Mouse (Mus musculus) heart, postnatal 10 days (tissue): ENCODE results near the gene Iqsec1. TPM values are rescaled to one million over a fixed set of nuclear protein-coding genes. Genes with fewer than 3 reads are reported as not detected.

ENCODE experiments used
- DNase-seq, 2 experiments: peaks; one replicate each; pipeline ENCODE4 v3.0.0; 2021
- intact Hi-C: fragments of 180-260 bp; cut with DNase I; formaldehyde crosslinking; loops from one replicate; pipeline ENCODE4 v1.15.1; 2025
- total RNA-seq, 2 experiments: library from RNA; stranded (reverse); gene quantifications; 2 replicates each; pipeline ENCODE4 v1.2.3; 2021

Iqsec1 gene
- total RNA-seq, 2 experiments from 2014 or later: 127 to 142 TPM

GRCm38 (mm10) chr6:90789520-90789919 is 199.0 kb downstream of the Iqsec1 start:
- intact Hi-C loops: no loop called here
- no peak for DNase-seq

- intact Hi-C loops: no loop called here
- no peak for DNase-seq
Observed at GRCm38 (mm10) chr6:90787587-90787986, 200.9 kb downstream of the Iqsec1 start.

GRCm38 (mm10) chr6:90787036-90787435 is 201.4 kb downstream of the Iqsec1 start:
- intact Hi-C loops: no loop called here
- DNase-seq: no peak

DNA sequence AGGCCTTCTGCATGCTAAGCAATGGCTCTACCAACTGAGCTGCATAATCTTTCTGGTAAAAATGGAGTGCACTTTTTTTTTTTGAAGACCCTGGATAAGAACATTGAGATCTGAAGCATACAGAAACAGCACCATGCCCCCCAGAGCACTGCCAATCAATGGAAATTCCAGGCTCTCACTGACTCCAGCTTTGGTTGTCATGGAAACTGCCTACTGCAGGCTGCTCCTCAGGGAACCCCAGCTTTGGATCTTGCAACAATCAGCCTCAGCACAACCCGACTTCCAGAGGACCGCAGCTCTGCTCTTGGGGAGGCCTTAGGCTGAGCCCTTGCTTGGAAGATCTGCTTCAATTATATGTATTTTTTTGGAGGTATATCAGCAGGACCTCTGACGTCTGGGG is 201.9 kb downstream of the Iqsec1 start:
- no peak for DNase-seq
- intact Hi-C loops: no loop called here

- no peak for DNase-seq
- intact Hi-C loops: no loop called here
Observed at GRCm38 (mm10) chr6:90783945-90784344, 204.5 kb downstream of the Iqsec1 start.

DNA sequence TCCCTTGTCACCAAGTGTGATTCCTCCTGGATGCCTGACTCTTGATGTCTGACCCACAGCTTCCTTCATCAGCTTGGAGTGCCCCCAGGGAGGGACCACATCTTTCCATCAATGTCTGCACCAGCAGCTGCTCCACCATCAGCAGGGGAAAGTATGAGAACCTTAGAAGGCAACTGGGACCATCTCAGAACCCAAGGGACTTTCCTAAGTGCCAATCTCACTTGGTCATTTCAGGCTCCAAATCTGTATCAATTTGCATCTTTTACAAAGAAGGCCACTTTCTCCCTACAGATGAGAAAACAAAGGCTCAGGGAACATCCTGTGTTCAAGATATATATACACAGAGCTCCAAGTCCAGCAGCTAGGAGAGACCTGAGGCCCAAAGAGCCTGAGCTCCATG is 205.3 kb downstream of the Iqsec1 start:
- no peak for DNase-seq
- intact Hi-C loops: no loop called here

GRCm38 (mm10) chr6:90781921-90782770 is 206.3 kb downstream of the Iqsec1 start:
- DNase-seq: peak; percentile 55 to 63
- intact Hi-C loops: no loop called here

DNA sequence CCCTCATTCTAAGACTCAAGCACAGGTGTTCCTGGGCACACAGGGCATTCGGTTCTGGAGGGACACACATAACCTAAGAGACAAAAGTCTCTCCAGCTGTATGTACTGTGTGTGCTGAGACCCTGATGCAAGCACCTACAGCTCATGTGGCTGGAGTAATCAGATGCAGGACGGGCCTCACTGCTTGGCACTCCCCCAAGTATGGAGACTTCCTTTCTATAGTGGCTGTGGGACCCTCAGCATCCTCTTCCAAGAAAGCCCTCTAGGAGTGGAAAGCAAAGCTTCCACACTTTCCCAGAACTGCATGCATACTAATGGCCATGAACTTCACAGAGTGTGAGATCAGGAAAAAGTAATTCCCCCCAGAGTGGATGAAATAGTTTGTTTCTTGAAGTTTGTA is 208.0 kb downstream of the Iqsec1 start:
- no peak for DNase-seq
- intact Hi-C loops: no loop called here

DNA sequence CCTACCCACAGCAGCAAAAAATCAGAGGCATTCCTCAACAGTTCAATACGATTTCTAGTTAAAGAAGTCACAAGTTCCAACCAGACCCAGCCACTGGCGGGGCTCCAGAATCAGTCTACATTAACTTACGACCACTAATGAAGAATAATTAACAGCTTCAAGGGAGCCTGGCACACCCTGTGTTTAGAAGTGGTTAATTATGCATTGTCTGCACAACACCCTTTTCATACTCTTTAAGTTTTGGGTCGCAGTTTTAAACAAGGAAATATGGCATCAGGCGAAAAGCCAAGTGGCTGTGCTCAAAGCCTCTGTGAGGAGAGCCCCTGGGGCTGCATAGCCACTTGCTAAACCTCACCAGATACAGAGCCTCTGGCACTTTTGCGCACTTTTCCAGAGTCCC is 209.6 kb downstream of the Iqsec1 start:
- no peak for DNase-seq
- intact Hi-C loops: no loop called here

DNA sequence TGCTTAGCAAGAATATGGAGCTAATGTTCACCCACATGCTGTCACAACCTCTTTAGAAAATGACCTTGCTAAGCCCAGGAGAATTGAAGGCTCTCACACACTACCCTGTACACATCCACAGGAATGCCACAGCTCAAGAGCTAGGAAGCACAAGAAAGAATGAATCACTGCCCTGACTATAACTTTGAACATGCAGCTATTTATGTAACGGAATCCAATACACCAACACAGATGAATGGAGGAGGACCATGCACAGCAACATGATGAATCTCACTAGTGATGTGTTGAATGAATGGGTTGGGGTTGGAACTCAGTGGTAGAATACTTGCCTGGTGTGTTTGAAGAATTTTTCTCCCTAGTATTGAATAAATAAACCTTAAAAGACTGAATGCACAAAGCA is 211.2 kb downstream of the Iqsec1 start:
- intact Hi-C loops: no loop called here
- no peak for DNase-seq

- intact Hi-C loops: no loop called here
- DNase-seq: no peak
Observed at GRCm38 (mm10) chr6:90775606-90776005, 212.9 kb downstream of the Iqsec1 start.

- intact Hi-C loops: no loop called here
- DNase-seq: peak; percentile 46 to 55
Observed at GRCm38 (mm10) chr6:90773811-90774233, 214.7 kb downstream of the Iqsec1 start.

- no peak for DNase-seq
- intact Hi-C loops: no loop called here
Observed at GRCm38 (mm10) chr6:90772120-90772519, 216.4 kb downstream of the Iqsec1 start.

DNA sequence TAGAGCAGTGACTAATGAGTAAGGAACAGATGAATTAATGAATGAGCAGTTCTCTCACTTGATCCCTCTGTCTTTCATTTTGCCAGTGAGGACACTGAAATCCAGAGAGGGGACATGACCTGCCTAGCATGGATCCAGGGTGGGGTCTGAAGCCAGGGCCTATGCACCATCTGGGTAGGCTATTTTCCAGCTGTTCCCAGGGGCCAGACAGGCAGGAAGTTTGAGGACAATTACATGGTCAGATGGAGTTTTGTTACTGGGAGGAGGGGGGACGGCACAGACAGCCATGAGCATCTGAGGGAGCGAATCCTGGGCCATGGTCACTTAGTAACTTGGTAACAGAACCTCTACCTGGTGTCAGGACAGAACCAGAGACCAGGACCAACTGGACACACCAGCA is 220.0 kb downstream of the Iqsec1 start:
- intact Hi-C loops: no loop called here
- peak in 1 of 2 experiments; percentile 39 for DNase-seq

GRCm38 (mm10) chr6:90767874-90768273 is 220.6 kb downstream of the Iqsec1 start:
- DNase-seq: no peak
- intact Hi-C loops: no loop called here

DNA sequence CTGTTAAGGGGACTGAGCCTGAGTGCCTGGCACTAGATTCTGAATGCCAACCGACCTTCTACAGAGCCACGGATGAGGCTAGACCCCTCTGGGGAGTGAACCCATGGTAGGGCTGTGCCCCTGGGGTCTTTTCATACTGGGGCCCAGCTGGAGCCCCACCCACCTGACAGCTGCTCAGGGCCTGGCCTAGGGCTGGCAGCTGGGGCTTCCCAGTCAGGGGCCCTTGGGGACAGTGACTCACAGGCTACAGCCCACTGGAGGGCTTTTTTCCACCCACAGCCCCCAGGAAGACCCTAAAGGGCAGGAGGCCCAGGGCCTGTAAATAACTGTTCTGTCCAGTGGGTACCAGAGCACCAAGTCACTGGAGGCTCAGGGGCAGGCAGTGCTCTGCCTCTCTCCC is 223.7 kb downstream of the Iqsec1 start:
- DNase-seq: peak; percentile 49 to 56
- intact Hi-C loops: no loop called here

- intact Hi-C loops: loop anchor here (2.0 kb wide), 1 partner anchor 23 kb away; no protein-coding TSS in a partner anchor
- DNase-seq: peak; percentile 95 to 96
Observed at GRCm38 (mm10) chr6:90763959-90764591, 224.4 kb downstream of the Iqsec1 start.

DNA sequence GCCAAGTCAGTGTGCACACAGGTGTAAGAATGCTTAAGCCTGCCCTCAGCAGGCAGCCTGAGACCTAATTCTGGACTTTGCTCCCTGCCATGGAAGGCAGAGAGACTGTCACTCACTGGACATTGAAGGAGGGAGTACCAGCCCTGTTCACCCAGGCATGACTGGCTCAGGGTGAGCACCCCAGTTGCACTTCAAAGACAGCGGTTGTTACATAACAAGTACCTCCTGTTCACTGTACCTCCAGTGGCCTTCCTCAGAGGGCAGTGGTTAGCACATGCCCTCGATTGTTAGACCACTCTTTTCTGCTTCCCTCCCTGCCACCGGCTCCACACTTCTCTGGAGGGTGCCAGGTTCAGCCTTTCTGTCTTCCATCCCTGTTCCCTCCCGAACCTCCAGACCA is 225.2 kb downstream of the Iqsec1 start:
- DNase-seq: no peak
- intact Hi-C loops: loop anchor here (2.0 kb wide), 1 partner anchor 22 kb away; no protein-coding TSS in a partner anchor

- DNase-seq: no peak
- intact Hi-C loops: loop anchor here (2.0 kb wide), 1 partner anchor 21 kb away; no protein-coding TSS in a partner anchor
Observed at GRCm38 (mm10) chr6:90762120-90762736, 226.3 kb downstream of the Iqsec1 start.

GRCm38 (mm10) chr6:90761301-90762056 is 227.0 kb downstream of the Iqsec1 start:
- intact Hi-C loops: loop anchor here (2.0 kb wide), 1 partner anchor 21 kb away; no protein-coding TSS in a partner anchor
- DNase-seq: peak; percentile 55 to 58

DNA sequence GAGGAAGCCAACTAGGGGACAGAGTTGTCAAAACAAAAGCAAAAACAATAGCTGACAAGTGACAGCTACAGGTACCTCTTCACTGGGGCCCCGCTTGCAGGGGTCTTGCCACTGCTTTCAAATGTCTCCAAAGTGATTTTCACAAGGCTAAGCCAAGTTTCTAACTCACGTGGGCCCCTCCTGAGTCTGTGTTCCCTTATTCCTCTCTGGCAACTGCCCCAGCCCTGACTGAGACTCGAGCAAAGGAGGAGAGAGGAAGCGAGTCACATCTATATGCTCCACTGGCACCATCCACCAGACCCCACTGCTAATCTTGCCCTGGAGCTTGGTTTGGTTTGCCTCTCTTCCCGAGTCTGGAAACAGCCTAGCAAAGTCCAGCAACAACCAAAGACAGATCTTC is 227.6 kb downstream of the Iqsec1 start:
- intact Hi-C loops: no loop called here
- no peak for DNase-seq
